ENCODE assay signal across 12 mouse cellular contexts in the genomic region with DNA sequence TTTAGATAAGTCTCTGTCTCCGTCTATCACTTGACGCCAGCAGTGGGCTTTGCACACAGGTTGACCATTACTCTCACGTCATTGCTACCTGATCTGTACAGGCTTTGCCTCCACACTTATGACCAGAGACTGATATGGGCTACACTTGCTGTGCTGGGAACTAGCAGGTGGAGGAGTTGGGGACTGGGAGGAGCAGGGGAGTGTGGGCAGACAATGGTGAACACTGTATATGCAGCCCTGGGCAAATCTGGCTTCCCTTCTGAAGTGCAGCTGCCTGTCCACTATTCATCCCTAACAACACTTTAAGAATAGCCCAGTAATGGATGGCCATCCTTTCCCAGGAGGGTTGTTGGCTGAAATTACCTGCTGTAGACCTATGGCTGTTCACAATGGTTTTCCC.
DNase-seq lines count a peak whose midpoint lies in the region; ATAC-seq and TF ChIP-seq lines count a peak whose summit lies in the region.
"Had no signal": no experiment of that assay in that cellular context is flagged by ENCODE, and none has a peak within 500 bp of the region (broad histone marks: within the 10 kb centered on the region; RNA-seq: fewer than 3 reads in every experiment).

No protein-coding gene starts in this region.

- WGBS in kidney, embryonic 14.5 days: 81% methylated on average over 3 of the region's 3 CpGs
- WGBS in embryonic facial prominence, embryonic 13.5 days: 68% methylated on average over 3 of the region's 3 CpGs
- 66% methylated on average over 3 of the region's 3 CpGs for WGBS in forebrain, postnatal 0 days
- WGBS in midbrain, embryonic 14.5 days: 87% methylated on average over 3 of the region's 3 CpGs

- no peak for TF ChIP-seq CTCF in forebrain, postnatal 0 days (IDR thresholded peaks at IDR 0.05; ENCODE audit: low read depth)

- no peak overlapping the region for H3K4me2 ChIP-seq in kidney, embryonic 14.5 days (replicated peaks; ENCODE audit: low read depth, low read length)
- H3K4me2 ChIP-seq in embryonic facial prominence, embryonic 13.5 days: peak overlapping the region; percentile 49
- no peak overlapping the region for H3K4me2 ChIP-seq in forebrain, postnatal 0 days (ENCODE audit: low read depth)
- no peak overlapping the region for H3K4me2 ChIP-seq in midbrain, embryonic 14.5 days (ENCODE audit: low read length)

- H3K9ac ChIP-seq in kidney, embryonic 14.5 days (ENCODE audit: low read depth, low read length): no peak overlapping the region
- no peak overlapping the region for H3K9ac ChIP-seq in embryonic facial prominence, embryonic 13.5 days
- H3K9ac ChIP-seq in forebrain, postnatal 0 days: no peak overlapping the region
- 0 out of 2 replicates have a peak overlapping the region, but pooled peaks have one; percentile 9 for H3K9ac ChIP-seq in midbrain, embryonic 14.5 days (replicated peaks; ENCODE audit: low read length)
- H3K9ac ChIP-seq: liver, embryonic 14.5 days had no signal

- peaks cover 18% of the 10 kb centered on the region for H3K4me1 ChIP-seq in kidney, embryonic 14.5 days (ENCODE audit: control insufficient read depth, insufficient read depth, low read length)
- peaks cover 82% of the 10 kb centered on the region for H3K4me1 ChIP-seq in embryonic facial prominence, embryonic 13.5 days
- H3K4me1 ChIP-seq in forebrain, postnatal 0 days (ENCODE audit: insufficient read depth): peaks cover 10% of the 10 kb centered on the region; the same call in 1 of the 2 replicates
- H3K4me1 ChIP-seq in midbrain, embryonic 14.5 days (ENCODE audit: control insufficient read depth, insufficient read depth, low read length): peaks cover 21% of the 10 kb centered on the region

- H3K27ac ChIP-seq in kidney, embryonic 14.5 days (ENCODE audit: low read depth, low read length): peak overlapping the region; percentile 59; the same call in 1 of the 2 replicates
- peak overlapping the region; percentile 97 for H3K27ac ChIP-seq in embryonic facial prominence, embryonic 13.5 days
- H3K27ac ChIP-seq in forebrain, postnatal 0 days (ENCODE audit: low read depth, low read length): peak overlapping the region; percentile 21; the same call in 1 of the 2 replicates
- H3K27ac ChIP-seq in midbrain, embryonic 14.5 days (replicated peaks; ENCODE audit: low read depth, low read length): peak overlapping the region; percentile 72
- H3K27ac ChIP-seq: liver, embryonic 14.5 days had no signal

- no peaks in the 10 kb centered on the region for H3K27me3 ChIP-seq in kidney, embryonic 14.5 days (ENCODE audit: control insufficient read depth, insufficient read depth, low read length)
- H3K27me3 ChIP-seq in embryonic facial prominence, embryonic 13.5 days: no peaks in the 10 kb centered on the region
- no peaks in the 10 kb centered on the region for H3K27me3 ChIP-seq in forebrain, postnatal 0 days (ENCODE audit: insufficient read depth, low read length)
- H3K27me3 ChIP-seq in midbrain, embryonic 14.5 days (ENCODE audit: control insufficient read depth, insufficient read depth, low read length): no peaks in the 10 kb centered on the region

- ATAC-seq in kidney, embryonic 14.5 days (ENCODE audit: low FRiP score, low TSS enrichment): no peak
- no peak for ATAC-seq in embryonic facial prominence, embryonic 13.5 days (ENCODE audit: insufficient number of reproducible peaks, insufficient read depth, low FRiP score, low TSS enrichment, low read depth)
- ATAC-seq in forebrain, postnatal 0 days: no peak
- no peak for ATAC-seq in midbrain, embryonic 14.5 days (ENCODE audit: low FRiP score, low TSS enrichment)
- ATAC-seq: activated CD4-positive, CD25-positive, alpha-beta regulatory T cell, adult 4 months had no signal

- H3K9me3 ChIP-seq in kidney, embryonic 14.5 days (ENCODE audit: control insufficient read depth, low read length): no peaks in the 10 kb centered on the region
- no peaks in the 10 kb centered on the region for H3K9me3 ChIP-seq in embryonic facial prominence, embryonic 13.5 days
- H3K9me3 ChIP-seq in forebrain, postnatal 0 days (ENCODE audit: low read length): no peaks in the 10 kb centered on the region
- no peaks in the 10 kb centered on the region for H3K9me3 ChIP-seq in midbrain, embryonic 14.5 days (ENCODE audit: control insufficient read depth, low read length)

- DNase-seq in kidney, adult 9 months: no peak
- no peak for DNase-seq in forebrain, postnatal 0 days
- DNase-seq in midbrain, embryonic 14.5 days: no peak
- no peak for DNase-seq in layer of hippocampus, adult 11-12 months (ENCODE audit: low spot score)
- DNase-seq in adrenal gland, postnatal 14 days: no peak
- no peak for DNase-seq in urinary bladder, adult 18-20 months (ENCODE audit: low spot score in 2 of 2)
- DNase-seq: thymus, postnatal 4 days had no signal

- no peak overlapping the region for H3K4me3 ChIP-seq in kidney, embryonic 14.5 days (ENCODE audit: low read length)
- H3K4me3 ChIP-seq in embryonic facial prominence, embryonic 13.5 days: no peak overlapping the region
- H3K4me3 ChIP-seq in forebrain, postnatal 0 days (ENCODE audit: low read depth, low read length): no peak overlapping the region
- no peak overlapping the region for H3K4me3 ChIP-seq in midbrain, embryonic 14.5 days (replicated peaks; ENCODE audit: low read depth, low read length)
- H3K4me3 ChIP-seq: layer of hippocampus, adult 2 months had no signal

- H3K36me3 ChIP-seq in kidney, embryonic 14.5 days (ENCODE audit: control insufficient read depth, insufficient read depth, low read length): no peaks in the 10 kb centered on the region
- H3K36me3 ChIP-seq in embryonic facial prominence, embryonic 13.5 days: 0 out of 2 replicates have a peak, but pooled peaks cover 9% of the 10 kb centered on the region
- no peaks in the 10 kb centered on the region for H3K36me3 ChIP-seq in forebrain, postnatal 0 days (ENCODE audit: insufficient read depth)
- no peaks in the 10 kb centered on the region for H3K36me3 ChIP-seq in midbrain, embryonic 14.5 days (ENCODE audit: control insufficient read depth, insufficient read depth, low read length)

Comparison
In these comparisons a context has a peak if more than half of its experiments do, and no peak if none do; other contexts are left out.
1. H3K27ac ChIP-seq: peak in every context shown above with its lines; median percentile 97 in embryonic facial prominence, embryonic 13.5 days; 72 in midbrain, embryonic 14.5 days; 59 in kidney, embryonic 14.5 days; 21 in forebrain, postnatal 0 days.